Mouse (Mus musculus): ENCODE results near the gene Ccnd2. TPM values are rescaled to one million over a fixed set of nuclear protein-coding genes. Genes with fewer than 3 reads are reported as not detected.

Gene Ccnd2
- total RNA-seq (2022): 10 to 100 TPM; 63.0 to 86.8 (median 73.0) TPM

DNA sequence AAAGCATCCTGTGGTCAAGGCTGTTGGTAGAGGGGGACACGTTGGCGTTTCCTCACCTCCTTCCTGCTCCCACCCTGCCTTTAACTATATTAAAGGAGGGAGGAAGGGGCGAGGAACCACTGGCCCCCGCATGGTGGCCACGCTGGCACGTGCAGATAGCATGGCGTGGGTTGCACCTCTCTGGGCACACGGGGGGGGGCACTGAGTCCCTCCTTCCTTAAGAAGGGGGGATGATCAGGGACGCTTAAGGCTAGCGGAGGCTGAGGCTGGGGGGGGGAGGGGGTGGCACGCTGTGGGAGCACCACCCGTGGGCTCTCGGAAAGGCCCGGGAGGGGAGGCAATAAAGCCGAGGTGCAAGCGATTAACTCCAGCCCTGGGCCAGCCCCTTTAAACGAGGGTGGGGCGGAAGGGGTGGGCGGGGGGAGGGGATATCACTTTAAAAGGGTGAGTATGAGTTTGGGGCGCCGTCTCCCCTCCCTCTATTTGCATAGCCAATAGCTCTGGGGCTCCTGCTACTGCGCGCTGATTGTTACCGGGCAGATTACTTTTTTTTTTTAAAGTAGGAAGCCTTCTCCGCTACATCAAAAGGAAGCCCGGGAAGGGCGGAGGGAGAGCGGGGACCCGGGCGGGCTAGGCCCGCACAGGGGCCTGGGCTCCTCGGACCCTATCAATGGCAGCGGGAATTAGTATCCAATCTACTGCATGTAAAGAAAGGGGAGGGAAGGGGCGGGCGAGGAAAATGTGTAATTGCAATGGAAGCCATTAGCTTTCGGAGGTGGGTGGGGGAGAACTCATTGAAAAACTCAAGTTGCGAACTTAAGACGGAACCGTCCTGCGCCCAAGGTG is at the start of gene Ccnd2:
Gene Ccnd2 (minus strand): TSS at position 88 of the 846 bp plus-strand sequence.
- DNase-seq (ENCODE audit: low spot score in 2 of 2): peak in 1 of 2 experiments; percentile 43

DNA sequence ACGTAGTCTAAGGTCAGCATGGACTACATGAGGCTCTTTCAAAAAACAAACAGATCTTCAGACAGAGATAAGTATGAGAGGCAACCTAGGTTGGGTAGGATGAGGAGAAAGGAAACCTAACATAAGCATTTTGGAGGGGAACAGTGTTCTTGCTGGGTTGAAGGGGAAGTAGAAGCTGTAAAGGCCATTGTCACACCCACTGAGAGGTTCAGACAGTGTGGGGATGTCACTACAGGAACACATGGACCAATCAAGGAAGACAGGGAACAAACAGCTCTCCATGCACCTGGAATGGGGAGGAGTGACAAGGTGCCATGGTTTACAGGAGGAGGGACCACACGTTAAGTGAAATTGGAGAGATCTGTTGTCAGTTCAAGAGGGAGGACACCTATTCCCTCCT is 45.0 kb upstream of the Ccnd2 start:
- no peak for DNase-seq (ENCODE audit: low spot score in 2 of 2)

GRCm38 (mm10) chr6:127181296-127181695 is 29.3 kb upstream of the Ccnd2 start:
- peak in 1 of 2 experiments; percentile 72 for DNase-seq (ENCODE audit: low spot score in 2 of 2)

- no peak for DNase-seq (ENCODE audit: low spot score in 2 of 2)
Observed at GRCm38 (mm10) chr6:127179056-127179759, 27.2 kb upstream of the Ccnd2 start.

GRCm38 (mm10) chr6:127177962-127178361 is 26.0 kb upstream of the Ccnd2 start:
- no peak for DNase-seq (ENCODE audit: low spot score in 2 of 2)

GRCm38 (mm10) chr6:127177441-127177840 is 25.4 kb upstream of the Ccnd2 start:
- no peak for DNase-seq (ENCODE audit: low spot score in 2 of 2)

GRCm38 (mm10) chr6:127172461-127172860 is 20.5 kb upstream of the Ccnd2 start:
- DNase-seq (ENCODE audit: low spot score in 2 of 2): no peak

DNA sequence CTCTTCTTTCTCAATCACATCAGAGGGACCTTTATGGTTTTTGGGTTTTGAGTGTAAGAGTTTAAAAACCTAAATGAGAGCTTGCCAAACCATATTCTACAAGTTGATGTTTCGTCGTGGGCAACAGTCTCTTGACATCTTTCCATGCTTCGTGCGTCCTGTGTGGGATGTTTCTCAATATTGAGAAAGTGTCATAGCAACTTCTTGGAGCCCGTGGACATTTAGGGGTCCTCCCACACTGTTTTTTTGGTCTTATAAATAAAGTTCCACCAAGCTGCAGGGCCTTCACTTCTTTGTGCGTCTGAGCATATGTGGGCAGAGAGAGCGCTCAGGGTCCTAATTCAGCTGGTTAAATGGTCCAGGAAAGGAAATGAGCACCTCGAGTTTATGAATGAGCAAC is 18.7 kb upstream of the Ccnd2 start:
- peak in 1 of 2 experiments; percentile 34 for DNase-seq (ENCODE audit: low spot score in 2 of 2)

- DNase-seq (ENCODE audit: low spot score in 2 of 2): no peak
Observed at GRCm38 (mm10) chr6:127165663-127166062, 13.7 kb upstream of the Ccnd2 start.

DNA sequence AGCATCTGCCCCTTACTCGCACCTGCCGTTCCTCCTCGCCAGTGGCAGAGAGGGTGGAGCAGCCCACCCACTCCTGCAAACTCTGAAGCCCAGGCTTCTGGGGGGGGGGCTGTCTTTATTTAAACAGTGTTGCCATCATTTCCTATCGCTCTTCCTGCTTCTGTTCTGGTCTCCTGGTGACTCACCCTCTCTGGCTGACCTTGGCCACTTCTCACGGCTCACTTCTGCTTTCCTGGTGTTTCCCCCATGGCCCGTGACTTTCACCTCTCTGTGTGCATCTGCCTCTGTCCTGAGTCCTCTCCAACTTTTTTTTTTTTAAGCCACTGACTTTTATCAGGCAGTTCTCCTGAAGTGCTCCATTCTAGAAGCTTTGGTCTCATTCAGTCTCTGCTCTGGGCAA is 10.8 kb upstream of the Ccnd2 start:
- no peak for DNase-seq (ENCODE audit: low spot score in 2 of 2)

- DNase-seq (ENCODE audit: low spot score in 2 of 2): no peak
Observed at GRCm38 (mm10) chr6:127157321-127157720, 5.3 kb upstream of the Ccnd2 start.

DNA sequence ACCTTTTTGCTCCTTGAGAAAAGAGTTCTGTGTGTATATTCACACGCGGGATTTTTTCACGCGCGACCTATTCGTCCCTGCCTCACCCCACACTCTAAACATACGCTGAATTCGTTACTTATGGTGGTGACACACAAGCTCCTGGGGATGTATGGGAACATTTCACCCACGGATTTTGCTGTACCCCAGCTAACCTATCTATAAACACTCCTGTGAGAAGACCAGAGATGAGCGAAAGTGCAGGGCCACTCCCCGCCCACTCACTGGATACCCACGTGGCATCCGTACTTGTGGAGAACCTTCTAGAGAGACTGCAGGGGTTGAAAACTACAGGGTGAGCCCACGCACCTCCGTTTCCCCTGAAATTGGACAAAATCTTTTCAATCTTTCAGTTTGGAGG is 3.5 kb upstream of the Ccnd2 start:
- peak in 1 of 2 experiments; percentile 37 for DNase-seq (ENCODE audit: low spot score in 2 of 2)

- no peak for DNase-seq (ENCODE audit: low spot score in 2 of 2)
Observed at GRCm38 (mm10) chr6:127154708-127155268, 2.8 kb upstream of the Ccnd2 start.

GRCm38 (mm10) chr6:127153972-127154707 is 2.1 kb upstream of the Ccnd2 start:
- no peak for DNase-seq (ENCODE audit: low spot score in 2 of 2)

GRCm38 (mm10) chr6:127153296-127153800 is 1.4 kb upstream of the Ccnd2 start:
- DNase-seq (ENCODE audit: low spot score in 2 of 2): no peak

- DNase-seq (ENCODE audit: low spot score in 2 of 2): no peak
Observed at GRCm38 (mm10) chr6:127151565-127152105, 358 bp downstream of the Ccnd2 start.

DNA sequence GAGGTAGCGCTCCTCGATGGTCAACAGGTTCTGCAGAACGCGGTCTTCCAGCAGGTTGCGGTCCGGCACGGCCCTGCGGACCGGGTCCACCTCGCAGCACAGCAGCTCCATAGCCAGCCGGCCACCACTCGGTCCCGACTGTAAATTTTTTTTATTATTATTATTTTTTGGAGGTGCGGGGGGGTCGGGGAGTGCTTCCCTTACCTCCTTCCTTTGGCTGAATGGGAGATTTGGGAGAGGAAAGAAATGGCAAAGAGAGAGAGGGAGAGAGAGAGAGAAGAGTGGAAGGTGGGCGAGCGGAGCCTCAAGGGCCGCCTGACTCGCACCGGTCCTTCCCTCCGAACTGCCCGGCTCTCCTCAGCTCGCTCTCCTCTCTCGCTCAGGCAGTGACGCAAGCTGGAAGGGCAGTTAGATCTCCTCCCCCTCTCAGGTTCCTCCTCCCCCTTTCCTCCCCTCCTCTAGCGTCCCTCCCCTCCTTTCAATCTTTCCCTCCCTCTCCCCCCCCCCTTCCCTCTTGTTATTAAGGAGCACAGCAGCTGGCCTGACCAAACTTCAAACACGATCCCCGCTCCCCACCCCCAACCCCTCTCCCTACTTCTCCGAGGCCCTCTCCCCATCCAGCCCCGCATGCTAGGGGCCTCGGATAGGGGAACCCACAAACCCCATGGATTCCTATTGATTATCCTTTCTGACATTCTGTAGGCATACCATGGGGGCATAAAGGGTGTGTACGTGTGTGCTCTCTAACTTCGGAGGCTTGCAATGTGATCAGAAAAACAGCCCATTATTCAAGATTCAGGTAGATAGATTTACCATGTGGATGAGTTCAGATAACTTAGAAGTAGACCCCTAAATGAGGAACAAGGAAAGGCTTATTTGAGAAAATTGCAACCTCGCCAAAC is 1.1 kb downstream of the Ccnd2 start:
- DNase-seq (ENCODE audit: low spot score in 2 of 2): peak in 1 of 2 experiments; percentile 45

- peak in 1 of 2 experiments; percentile 48 for DNase-seq (ENCODE audit: low spot score in 2 of 2)
Observed at GRCm38 (mm10) chr6:127149944-127150662, 1.9 kb downstream of the Ccnd2 start.

DNA sequence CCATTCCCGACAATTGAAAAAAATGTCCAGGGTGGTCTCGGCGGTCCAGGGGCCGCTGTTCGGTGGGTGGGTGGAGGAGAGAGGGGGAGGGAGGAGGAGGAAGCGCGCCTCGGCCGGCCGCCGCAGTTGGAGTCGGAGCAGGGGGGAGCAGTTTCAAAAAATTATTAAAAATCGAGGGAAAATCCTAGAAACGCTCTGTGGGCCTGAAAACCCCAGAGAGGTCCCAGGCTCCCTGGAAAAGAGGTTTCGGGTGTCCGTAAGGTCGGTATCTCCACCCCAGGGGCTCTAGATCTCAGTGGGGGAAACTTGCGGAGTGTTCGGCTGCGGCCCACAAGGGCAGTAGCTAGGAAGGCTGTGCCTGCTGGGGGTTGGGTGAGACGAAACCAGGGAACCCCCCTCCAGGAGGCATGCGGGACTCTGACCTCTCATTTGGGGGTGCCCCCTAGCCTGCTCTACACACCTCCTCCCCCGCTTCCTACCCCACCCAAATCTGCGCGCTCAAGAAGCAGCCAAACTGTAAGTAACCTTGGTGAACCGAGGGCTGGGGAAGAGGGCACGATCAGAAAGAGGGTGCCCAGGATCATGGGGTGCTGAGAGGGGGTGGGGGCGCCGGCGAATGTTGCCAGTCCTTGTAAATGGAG is 2.6 kb downstream of the Ccnd2 start:
- DNase-seq (ENCODE audit: low spot score in 2 of 2): no peak
